Mouse (Mus musculus) kidney, adult 8-10 months (tissue): ENCODE measurements around the gene Cux1.
A peak's percentile ranks its signal among the peaks of the same experiment; 100 is the strongest.

Experiments
- DNase-seq, 2 experiments: peaks; one replicate each; pipeline ENCODE4 v3.0.0; 2022

Cux1 gene

DNA sequence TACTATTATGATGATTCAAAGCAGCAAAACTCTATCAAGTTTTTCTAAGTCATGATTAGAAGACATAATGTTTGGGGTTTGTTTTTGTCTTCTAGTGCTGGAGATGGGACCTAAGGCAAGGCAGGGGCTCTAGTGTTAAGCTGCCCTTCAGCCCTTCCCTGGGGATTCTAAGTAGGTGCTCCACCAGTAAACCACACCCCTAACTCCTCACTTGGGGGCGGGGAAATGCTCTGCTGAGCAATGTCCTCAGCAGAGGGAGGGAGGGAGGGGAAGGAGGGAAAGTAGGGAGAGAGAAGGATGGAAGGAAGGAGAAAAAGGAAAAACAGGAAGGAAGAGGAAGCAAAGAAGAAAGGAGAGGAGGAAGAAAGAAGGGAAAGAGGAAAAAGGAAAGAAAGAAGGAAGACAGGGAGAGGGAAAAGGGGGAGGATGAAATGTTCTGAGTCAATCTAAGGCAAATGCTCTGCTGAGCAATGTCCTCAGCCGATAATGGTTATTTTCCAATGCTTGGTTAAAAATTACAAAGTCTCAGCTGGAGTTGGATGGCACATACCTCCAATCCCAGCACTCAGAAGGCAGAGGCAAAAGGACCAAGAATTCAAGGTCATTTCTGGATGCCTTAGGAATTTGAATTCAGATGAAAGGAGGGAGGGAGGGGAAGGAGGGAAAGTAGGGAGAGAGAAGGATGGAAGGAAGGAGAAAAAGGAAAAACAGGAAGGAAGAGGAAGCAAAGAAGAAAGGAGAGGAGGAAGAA, 96.1 kb downstream of the Cux1 start:
- peak; percentile 69 to 79 for DNase-seq

- no peak for DNase-seq
These were observed 98.0 kb downstream of the Cux1 start for GRCm38 (mm10) chr5:136469301-136469700.

- DNase-seq: peak; percentile 66 to 78
These were observed 99.8 kb downstream of the Cux1 start for GRCm38 (mm10) chr5:136467360-136467999.

DNA sequence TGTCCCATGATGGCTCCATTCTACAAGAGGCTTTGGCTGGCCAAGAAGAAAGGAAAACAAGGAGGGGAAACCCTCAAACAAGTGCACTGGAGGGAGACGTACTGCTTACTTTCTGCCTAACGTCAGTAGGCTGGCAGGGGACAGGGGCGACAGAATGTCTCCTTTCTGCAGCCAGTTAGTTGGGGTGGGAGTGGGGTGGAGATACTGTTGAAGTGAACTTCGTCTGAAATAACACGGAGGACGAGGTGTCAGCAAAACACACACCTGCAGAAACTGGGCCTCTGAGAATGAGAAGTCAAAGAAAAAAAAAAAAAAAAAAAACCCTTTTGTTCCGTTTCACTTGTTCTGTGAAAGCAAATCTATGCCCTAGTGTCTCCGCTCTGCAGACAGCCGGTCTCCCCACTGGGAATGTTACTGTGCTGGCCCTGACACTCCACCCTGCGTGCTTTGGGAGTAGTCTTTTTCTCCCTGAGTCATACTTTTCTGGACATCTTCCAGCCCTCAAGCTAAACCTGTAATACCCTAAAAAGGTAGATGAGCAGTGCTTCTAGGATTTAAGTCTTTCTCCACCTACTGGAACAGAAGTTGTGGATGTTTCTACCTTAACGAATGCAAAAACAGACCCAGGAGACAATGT, 101.4 kb downstream of the Cux1 start:
- DNase-seq: no peak

DNA sequence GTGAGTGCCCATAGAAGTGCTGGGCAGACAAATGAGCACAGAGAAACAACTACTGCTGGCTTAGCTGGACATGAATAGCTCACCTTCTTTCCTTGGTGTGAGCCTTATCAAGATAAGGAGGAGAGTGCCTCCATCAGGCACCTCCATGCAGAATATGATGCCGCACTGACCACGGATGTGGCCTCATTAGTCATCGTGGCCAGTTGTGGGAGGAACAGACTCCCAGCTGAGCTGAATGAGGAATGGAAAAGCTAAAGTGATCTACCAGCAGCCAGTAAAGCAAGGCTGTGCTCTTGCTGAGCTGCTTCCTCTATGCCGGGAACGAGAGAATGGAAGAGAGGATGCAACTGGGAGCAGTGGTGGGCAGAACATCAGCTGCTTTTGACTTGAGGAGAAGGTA, 101.9 kb downstream of the Cux1 start:
- no peak for DNase-seq

DNA sequence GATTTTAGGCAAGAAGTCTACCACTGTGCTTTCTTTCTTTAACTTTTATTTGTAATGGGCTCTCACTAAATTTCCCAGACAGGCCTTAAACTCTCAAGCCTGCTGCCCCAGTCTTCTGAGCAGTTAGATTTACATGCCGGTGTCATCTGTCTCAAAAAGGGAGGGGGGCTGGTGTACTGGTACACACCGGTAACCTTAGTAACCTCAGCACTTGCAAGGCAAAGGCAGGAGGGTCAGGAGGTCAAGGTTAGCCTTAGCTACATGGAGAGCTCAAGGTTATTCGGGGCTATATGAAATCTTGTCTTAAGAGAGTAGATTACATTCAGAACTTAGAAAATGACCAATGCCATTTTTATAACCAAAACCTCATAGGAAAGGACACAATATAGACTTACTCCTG, 102.4 kb downstream of the Cux1 start:
- no peak for DNase-seq

DNA sequence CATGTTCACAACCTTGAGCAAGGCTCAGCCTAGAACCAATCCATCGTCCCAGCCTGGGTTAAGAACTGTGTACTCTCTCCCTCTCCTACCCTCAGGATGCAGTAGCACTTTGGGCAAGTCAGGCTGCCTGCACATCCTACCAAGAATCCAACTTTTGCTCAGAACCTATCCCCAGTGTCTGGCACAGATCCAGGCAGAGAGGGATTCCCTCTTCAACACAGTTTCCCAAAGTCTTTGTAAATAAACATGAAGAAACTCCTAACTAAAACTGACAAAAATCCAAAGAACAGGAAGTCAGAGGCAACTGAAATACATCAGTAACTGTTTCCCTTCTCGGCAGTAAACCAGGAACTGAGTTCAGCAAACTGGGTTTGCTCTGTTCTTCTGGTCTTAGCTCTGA, 103.2 kb downstream of the Cux1 start:
- DNase-seq: peak in 1 of 2 experiments; percentile 24

DNA sequence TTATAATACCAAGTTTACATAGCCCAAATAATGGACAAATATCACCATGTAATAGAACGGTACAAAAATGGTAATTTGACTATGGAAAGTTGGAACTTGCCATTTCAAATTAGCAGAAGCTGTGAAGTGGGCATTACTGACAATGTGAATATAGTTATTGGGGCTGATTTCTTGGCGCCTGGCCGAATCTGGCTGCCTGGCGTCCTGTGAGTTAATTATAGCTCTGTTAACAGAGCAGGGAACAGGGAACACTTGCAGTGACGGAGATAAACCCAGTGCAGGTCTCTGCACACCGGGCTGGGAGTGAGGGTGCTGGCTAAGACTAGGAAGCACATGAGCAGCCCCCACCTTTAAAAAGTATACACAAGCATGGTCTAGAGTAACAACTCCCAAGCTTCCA, 104.7 kb downstream of the Cux1 start:
- peak in 1 of 2 experiments; percentile 31 for DNase-seq

DNA sequence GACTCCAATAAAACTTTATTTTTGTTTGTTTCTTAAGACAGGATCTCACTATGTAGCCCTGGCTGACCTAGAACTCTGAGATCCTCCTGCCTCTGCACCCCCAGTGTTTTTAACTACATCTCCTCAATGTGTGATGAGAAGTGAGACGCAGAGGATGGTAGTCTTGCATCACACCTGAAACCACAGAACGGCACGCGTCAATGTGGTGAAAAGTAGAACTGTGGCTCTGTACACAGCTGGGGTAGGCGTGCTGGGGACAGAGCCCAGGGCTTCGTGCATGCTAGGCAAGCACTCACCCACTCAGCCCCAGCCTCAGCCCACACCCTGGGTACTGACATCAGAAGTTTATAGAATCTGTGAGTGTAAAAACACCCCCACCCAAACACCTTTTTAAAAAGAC, 107.4 kb downstream of the Cux1 start:
- DNase-seq: no peak

- DNase-seq: no peak
These were observed 108.3 kb downstream of the Cux1 start for GRCm38 (mm10) chr5:136458893-136459499.

- peak in 1 of 2 experiments; percentile 48 for DNase-seq
These were observed 109.0 kb downstream of the Cux1 start for GRCm38 (mm10) chr5:136458102-136458863.

DNA sequence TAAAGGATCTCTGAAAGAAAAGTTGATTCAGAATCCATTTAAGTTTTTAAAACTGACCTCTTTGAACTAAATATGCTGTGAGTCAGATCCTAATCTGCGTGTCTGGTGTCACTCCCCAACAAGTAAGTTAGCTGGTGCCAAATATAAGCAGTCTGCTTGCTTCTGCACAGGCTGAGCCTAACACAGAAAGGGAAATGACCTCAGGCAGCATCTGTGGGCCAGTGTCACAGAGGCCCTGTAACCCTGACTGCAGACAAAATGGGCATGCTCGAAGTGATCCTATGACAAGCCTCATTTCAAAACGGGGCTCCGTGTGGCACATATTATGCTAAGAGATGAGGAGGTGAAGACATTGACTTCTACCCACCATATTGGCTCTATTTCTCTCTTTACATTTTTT, 110.9 kb downstream of the Cux1 start:
- DNase-seq: no peak

DNA sequence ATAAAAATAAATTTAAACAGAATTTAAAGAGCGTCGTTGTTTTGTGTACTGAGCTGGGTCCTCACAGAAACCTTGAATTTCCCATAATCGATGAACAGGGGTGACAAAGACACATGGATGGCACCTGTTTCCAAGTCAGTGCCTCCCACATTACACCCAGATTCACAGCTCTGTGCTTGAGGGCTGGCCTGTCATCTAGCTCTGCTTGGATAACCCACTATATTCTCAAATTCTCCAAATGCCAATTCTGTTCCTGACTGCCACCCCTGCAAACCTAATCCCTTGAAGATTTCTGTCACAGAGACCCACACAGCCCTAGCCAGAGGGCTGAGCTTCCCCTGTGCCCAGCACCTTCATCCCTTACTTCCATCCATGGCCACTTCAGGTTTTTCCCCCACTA, 114.6 kb downstream of the Cux1 start:
- no peak for DNase-seq

DNA sequence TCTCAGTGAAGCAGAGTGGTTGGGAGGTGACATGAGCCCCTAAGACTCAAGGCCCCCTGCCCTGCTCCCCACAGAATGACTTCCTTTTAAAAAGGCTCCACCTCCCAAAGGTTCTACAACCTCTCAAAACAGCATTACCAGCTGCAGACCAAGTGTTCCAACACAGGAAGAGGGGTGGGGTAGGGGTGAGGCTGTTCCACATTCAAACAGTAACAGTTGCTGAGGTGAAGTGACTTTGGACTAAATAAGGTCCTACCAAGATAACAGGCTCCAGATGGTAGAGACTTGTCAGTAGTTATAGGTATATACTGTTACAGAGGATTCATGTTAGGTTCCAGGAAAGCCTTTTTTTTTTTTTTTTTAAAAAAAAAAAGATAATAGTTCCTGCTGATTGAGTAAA, 117.5 kb downstream of the Cux1 start:
- DNase-seq: no peak

DNA sequence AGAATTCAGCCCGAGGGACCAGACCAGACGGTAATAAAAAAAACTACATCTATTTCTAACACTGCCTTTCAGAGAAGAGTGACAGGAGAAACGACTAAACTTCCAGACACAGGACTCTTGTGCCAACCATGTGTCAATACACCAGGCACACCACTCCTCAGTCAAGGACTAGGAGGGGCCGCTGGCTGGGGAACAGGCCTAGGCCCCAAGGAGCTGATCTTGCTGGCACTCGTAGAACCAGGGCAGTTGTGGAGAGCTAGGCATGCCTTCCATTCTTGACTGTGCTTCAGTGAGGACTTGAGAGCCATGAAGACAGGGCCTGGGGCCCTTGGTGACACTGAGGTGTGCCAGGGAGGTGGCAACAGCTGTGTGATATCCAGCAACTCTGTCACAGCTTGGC, 121.3 kb downstream of the Cux1 start:
- no peak for DNase-seq

DNA sequence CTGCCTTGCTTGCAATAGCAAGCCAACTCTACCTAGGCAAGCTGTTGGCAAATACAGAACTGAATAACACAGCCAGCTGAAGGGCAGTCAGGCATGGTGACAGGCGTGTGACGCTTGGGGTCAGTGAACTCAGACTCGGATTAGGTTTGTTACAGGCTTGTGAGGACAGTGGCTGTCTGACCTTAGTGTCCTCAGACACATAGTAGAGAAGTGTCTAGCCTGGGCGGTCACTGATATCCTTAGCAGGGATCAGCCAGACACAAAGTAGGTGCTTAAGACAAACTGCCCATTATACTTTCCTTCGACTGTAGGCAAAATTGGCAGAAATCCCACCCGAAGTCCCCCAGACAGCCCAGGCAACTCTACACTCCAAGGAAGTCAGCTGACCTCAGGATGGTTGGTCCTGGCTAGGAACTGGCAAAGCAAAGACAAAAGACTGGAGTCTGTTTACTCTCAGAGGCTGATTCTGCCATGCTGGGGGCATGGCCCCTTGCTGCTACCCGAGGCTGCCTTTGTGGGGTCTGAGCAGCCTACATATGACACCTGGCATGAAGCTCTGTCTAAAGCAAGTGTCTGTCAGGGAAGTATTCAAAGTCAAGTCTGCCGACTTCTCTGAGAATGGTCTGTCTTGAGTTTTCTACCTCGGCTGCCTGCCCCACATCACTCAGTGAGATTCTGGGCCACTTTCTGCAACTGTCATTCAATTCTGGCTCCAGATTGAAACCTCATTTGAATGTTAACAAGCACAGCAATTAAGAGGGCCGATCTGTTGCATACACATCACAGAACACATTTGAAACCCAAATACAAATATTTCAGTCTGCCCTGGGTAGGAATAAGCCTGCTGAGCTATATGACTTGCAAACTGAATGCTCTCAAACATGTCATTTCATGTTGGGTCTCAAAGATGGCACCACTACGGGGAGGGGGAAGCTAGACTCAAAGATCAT, 124.8 kb downstream of the Cux1 start:
- DNase-seq: peak; percentile 70 to 72

DNA sequence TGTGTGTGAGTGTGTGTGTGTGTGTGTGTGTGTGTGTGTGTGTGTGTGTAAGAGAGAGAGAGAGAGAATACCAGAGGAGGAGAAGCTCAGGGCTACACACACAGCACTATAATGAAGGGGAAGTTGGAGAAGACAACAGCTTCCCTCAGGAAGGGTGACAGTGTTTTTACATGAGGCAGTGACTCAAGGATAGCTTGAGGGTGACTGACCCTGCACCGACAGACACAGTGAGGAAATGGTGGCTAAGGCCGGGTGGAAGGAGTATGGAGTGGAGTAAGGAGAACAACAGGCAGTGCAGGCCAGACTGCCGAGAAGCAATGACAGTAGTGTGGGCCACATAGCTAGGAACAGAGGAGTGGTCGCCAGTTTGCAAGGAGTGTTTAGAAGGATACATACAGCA, 137.6 kb downstream of the Cux1 start:
- no peak for DNase-seq

GRCm38 (mm10) chr5:136428498-136429060, 138.7 kb downstream of the Cux1 start:
- peak; percentile 40 to 46 for DNase-seq

- peak; percentile 42 to 70 for DNase-seq
These were observed 139.4 kb downstream of the Cux1 start for GRCm38 (mm10) chr5:136427772-136428497.

DNA sequence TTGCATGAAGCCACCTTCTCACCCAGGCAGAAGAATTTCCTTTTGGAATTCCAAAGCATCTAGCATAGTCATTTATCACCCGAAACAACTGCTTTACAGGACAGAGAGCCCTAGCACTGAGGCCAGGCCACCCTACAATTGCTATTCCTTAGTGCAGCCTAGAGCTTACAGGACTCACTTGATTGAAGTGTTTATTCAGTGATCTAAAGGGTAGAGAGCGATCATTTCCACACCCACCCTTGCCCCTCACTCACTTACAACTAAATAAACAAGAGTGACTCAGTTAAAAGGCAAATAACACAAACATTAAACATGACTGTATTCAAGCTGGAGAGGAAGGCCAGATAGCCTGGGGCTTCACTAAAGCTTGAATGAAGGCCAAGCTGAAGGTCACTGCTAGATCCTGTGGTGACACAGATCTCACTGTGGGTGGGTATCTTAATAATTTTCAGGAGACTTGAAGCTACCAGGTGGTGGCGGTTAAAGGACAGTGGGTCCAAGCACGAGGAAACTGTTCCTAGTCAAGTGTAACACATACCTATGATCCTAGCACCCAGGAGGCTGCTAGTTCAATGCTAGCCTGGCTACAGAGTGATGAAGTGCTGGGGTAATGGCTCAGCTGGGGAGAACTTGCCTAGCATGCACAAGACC, 140.0 kb downstream of the Cux1 start:
- peak in 1 of 2 experiments; percentile 24 for DNase-seq
